Mouse (Mus musculus): Measurements from ENCODE around the gene Gm15155.

DNA sequence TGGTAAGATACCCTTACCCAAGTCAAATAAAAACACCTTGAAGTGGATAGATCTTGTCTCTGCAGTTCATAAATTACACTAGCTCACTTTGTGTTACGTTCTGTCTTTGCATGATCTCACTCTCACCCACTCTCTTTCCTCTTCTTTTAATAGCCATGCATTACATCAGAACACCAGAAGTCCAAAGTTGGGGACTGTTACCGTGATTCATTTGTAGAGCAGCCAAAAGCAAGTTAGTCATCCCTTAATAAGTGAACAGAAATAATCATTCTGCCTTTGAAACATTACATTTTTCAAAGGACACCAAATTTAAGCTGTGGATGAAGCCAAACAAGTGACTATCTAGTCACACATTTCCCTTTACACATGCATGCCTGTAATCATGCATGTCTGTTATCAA, 32.1 kb upstream of the Gm15155 start:
- no peak for TF ChIP-seq POLR2A (IDR thresholded peaks at IDR 0.05; ENCODE audit: borderline replicate concordance, insufficient read depth, low read length)
- no peak for TF ChIP-seq CTCF (IDR thresholded peaks at IDR 0.05; ENCODE audit: borderline replicate concordance, insufficient read depth, low read depth, low read length)

Measured in cerebellum, adult 2 months (tissue).